Mouse (Mus musculus) stomach, embryonic 14.5 days (tissue): ENCODE data around the gene Olfr374. TPM values are rescaled to one million over a fixed set of nuclear protein-coding genes. Genes with fewer than 3 reads are reported as not detected.
A peak's percentile ranks its signal among the peaks of the same experiment; 100 is the strongest.

Experiments
- ATAC-seq: fragments of 200-750 bp; cut with Nextera tagmentation; 2 replicates; pipeline ENCODE4 v1.8.0; 2017; ENCODE audit warnings: low read depth, moderate TSS enrichment; ENCODE audit not compliant: insufficient number of reproducible peaks, insufficient read depth, low FRiP score
- H3K27ac ChIP-seq: fragments of 300-500 bp; sonication (generic); 2 replicates; pipeline ENCODE4 v1.5.1; 2014; ENCODE audit warnings: mild to moderate bottlenecking, low read length, moderate library complexity, mixed read lengths
- H3K27me3 ChIP-seq: fragments of 300-500 bp; sonication (generic); 2 replicates; pipeline ENCODE4 v1.6.1; 2014; ENCODE audit warnings: low read length, control low read depth, mixed read lengths; ENCODE audit not compliant: control insufficient read depth, insufficient read depth
- H3K36me3 ChIP-seq: fragments of 300-500 bp; sonication (generic); 2 replicates; pipeline ENCODE4 v1.6.1; 2014; ENCODE audit warnings: mild to moderate bottlenecking, control low read depth, low read length, moderate library complexity, mixed read lengths; ENCODE audit not compliant: control insufficient read depth, insufficient read depth
- H3K4me1 ChIP-seq: fragments of 300-500 bp; sonication (generic); 2 replicates; pipeline ENCODE4 v1.6.1; 2014; ENCODE audit warnings: low read length, control low read depth, mixed read lengths; ENCODE audit not compliant: control insufficient read depth, insufficient read depth
- H3K4me2 ChIP-seq: fragments of 300-500 bp; sonication (generic); replicated peaks from 2 replicates; pipeline ENCODE4 v1.6.1; 2014; ENCODE audit warnings: low read depth, low read length, control low read depth
- H3K4me3 ChIP-seq: fragments of 300-500 bp; sonication (generic); 2 replicates; pipeline ENCODE4 v1.5.1; 2014; ENCODE audit warnings: low read depth, low read length, control low read depth
- H3K9ac ChIP-seq: fragments of 300-500 bp; sonication (generic); replicated peaks from 2 replicates; pipeline ENCODE4 v1.6.1; 2014; ENCODE audit warnings: low read depth, mild to moderate bottlenecking, control low read depth, low read length, moderate library complexity, mixed read lengths
- H3K9me3 ChIP-seq: fragments of 300-500 bp; sonication (generic); 2 replicates; pipeline ENCODE4 v1.6.1; 2016; ENCODE audit warnings: low read depth, low read length, control low read depth; ENCODE audit not compliant: control insufficient read depth
- WGBS: fragments of 180-500 bp; shearing (Covaris S2); extraction: QIAGEN DNeasy Blood & Tissue Kit; methylation state at CpG from one replicate; pipeline ENCODE4 v1.1.7; 2014; 5-methylcytosine and 5-hydroxymethylcytosine counted together
- polyA plus RNA-seq: library from polyadenylated mRNA; unstranded; fragments of >200 nt; fragmentation: Nextera tagmentation; extraction: Ambion mirVana; gene quantifications from 2 replicates; pipeline ENCODE4 v1.2.1, GENCODE M21; 2014

The Olfr374 gene
- polyA plus RNA-seq, 1 experiment from 2014 or later = 0.13 TPM

DNA sequence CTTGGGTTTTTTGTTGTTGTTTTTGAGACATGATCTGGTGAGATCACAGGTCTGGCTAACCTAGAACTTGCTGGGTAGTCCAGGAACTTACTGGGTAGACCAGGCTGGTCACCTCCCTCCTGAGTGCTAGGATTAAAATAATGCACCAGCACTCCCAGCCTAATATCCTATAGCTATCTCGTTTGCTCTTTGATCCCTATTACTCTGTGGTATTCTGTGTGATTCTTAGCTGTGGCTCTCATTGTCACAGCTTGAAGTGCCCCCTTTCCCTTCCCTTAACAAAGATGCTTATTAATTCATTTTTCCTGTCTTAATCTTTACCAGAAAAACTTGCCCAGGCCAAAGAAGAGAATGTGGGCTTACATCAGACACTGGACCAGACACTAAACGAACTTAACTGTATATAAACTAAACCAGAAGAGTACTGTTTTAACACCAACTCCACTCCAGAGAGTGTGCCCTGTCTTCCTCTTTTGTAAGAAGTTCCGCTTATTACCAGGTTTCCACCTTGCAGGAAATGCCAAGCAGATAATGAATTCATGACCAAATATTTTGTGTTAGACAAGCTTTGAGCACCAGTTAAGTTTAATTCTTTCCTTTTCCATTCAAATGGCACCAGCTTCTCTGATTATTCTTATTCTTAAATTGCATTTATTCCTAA lies 44.7 kb downstream of the Olfr374 start:
- Histone ChIP-seq H3K27ac (no peak overlapping the region), H3K4me2 (no peak overlapping the region), H3K27me3 (no peaks in the 10 kb centered on the region), H3K36me3 (peaks cover 58% of the 10 kb centered on the region), H3K4me3 (no peak overlapping the region), H3K9ac (no peak overlapping the region), H3K9me3 (no peaks in the 10 kb centered on the region), H3K4me1 (no peaks in the 10 kb centered on the region)
- WGBS = 82% methylated on average over 3 of the region's 3 CpGs
- no peak for ATAC-seq

DNA sequence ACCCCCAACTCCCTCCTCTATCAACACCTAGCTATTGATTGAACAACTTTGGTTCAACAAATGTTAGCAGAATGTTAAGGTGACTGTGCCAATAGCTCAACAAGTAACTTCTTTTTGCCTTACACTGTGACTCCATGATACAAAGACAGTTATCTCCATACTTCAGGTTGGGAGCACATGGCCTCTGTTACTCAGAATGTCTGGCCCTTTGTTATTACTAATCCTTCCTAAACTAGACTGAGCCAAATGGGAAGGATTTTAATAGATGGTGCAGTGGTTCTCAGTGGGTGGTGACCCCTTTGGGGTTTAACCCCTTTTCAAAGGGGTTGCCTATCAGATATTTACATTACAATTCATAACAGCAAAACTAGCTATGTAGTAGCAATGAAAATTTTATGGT lies 46.5 kb downstream of the Olfr374 start:
- H3K9me3 ChIP-seq = no peaks in the 10 kb centered on the region
- no peak overlapping the region for H3K4me2 ChIP-seq
- H3K27ac ChIP-seq = no peak overlapping the region
- H3K4me3 ChIP-seq = no peak overlapping the region
- H3K9ac ChIP-seq = no peak overlapping the region
- no peaks in the 10 kb centered on the region for H3K4me1 ChIP-seq
- peaks cover 41% of the 10 kb centered on the region for H3K36me3 ChIP-seq
- ATAC-seq = no peak
- no peaks in the 10 kb centered on the region for H3K27me3 ChIP-seq

DNA sequence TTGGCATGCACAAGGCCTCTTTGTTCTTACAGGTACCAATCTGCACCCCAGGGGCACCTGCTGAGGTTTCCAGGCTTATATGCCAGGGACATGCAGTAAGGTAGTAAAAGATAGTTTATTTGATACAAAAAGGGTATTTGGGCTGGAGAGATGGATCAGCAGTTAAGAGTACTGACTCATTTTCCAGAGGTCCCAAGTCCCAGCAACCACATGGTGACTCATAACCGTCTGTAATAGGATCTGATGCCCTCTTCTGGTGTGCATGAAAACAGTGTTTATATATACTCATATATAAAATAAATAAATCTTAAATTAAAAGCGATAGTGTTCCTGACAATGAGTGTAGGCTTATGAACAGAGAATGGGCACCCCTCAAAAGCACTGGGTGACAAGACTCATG lies 51.3 kb downstream of the Olfr374 start:
- Histone ChIP-seq H3K9me3 (no peaks in the 10 kb centered on the region), H3K27ac (no peak overlapping the region), H3K4me3 (no peak overlapping the region), H3K4me1 (peaks cover 16% of the 10 kb centered on the region; the same call in 1 of the 2 replicates), H3K4me2 (no peak overlapping the region), H3K9ac (no peak overlapping the region), H3K27me3 (no peaks in the 10 kb centered on the region), H3K36me3 (peaks cover 4% of the 10 kb centered on the region; the same call in 1 of the 2 replicates)
- WGBS = 76% methylated on average over 2 of the region's 2 CpGs
- no peak for ATAC-seq

DNA sequence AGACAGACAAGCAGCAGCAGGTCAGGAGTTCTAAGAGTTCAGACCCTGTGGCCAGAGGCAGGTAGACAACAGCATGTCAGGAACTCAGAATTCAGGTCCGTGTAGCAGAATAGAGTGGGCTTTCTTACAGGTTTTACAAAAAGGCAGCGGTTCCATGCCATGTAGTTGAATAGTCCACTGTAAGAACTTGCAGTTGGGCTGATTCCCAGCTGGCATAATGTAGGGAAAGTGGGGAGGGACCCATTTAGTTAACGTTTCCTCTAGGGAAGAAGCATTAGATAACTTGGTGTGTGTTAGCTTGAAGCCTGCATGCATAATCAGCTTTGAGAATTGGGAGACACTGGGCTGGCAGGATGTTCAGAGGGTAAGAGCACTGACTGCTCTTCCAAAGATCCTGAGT lies 51.9 kb downstream of the Olfr374 start:
- no peak overlapping the region for H3K4me2 ChIP-seq
- no peak for ATAC-seq
- peaks cover 16% of the 10 kb centered on the region; the same call in 1 of the 2 replicates for H3K4me1 ChIP-seq
- WGBS = 83% methylated on average over 3 of the region's 3 CpGs
- no peaks in the 10 kb centered on the region for H3K27me3 ChIP-seq
- no peak overlapping the region for H3K4me3 ChIP-seq
- no peaks in the 10 kb centered on the region for H3K9me3 ChIP-seq
- H3K36me3 ChIP-seq = no peaks in the 10 kb centered on the region
- H3K9ac ChIP-seq = no peak overlapping the region
- no peak overlapping the region for H3K27ac ChIP-seq

DNA sequence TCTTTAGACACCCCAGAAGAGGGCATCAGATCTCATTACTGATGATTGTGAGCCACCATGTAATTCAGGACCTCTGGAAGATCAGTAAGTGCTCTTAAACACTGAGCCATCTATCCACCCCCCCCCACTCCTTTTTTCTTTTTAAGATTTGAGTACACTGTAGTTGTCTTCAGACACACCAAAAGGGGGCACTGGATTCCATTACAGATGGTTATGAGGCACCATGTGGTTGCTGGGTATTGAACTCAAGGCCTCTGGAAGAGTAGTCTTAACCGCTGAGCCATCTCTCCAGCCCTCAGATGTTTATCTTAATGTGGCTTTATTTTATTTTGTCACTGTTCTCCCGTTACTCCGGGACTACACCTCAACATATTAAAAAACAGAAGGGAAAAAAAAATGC lies 53.2 kb downstream of the Olfr374 start:
- ATAC-seq = no peak
- Histone ChIP-seq H3K27ac (peak overlapping the region; percentile 80; the same call in 1 of the 2 replicates), H3K9ac (0 out of 2 replicates have a peak overlapping the region, but pooled peaks have one; percentile 33), H3K4me2 (peak overlapping the region; percentile 49), H3K36me3 (peaks cover 5% of the 10 kb centered on the region), H3K27me3 (no peaks in the 10 kb centered on the region), H3K4me3 (peak overlapping the region; percentile 33), H3K9me3 (no peaks in the 10 kb centered on the region), H3K4me1 (peaks cover 16% of the 10 kb centered on the region; the same call in 1 of the 2 replicates)
- WGBS = 69% methylated on average over 3 of the region's 3 CpGs

DNA sequence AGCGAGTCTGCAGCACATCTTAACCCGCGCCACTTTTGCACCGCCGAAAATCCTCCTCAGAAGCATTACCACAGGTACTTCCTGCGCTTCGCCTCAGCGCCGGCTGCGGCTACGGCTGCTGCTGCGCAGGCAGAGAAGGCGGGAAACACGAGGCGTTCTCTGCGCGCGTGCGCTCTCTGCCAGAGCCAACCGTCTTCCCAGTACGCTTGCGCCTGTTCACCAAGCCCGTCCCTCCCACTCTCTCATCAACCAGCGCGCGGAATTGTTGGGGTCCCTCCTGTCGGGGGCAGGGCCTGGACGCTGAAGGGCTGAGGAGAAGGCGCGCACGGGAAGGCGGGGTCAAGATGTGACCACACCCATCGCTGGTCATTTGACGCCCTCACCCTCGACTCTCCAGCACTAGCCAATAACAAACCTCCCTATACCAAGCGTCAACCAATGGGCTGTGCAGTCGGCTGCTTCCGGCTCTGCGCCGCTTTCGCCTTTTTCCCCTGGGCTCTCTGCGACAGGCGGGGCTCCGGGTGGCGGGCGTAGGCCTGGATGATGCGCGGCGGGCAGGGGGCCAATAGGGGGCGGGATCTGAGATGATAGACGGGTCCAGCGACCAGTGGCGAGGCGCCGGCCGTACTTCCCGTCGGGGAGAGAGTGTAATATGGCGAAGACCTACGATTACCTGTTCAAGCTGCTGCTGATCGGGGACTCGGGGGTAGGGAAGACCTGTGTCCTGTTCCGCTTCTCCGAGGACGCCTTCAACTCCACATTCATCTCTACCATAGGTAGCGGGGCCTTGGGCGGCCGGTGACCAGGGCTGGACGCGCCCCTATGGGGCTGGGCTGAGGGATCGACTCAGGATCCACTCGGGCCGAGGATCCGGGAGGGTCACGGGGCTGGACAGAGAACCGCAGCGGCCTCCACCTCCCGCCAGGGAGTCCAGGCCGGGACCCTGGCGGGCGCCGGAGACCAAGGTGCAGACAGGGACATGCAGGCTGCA lies 54.2 kb downstream of the Olfr374 start, which contains the start of gene Rab8a:
TSS of gene Rab8a (plus strand) at position 494 of the 991 bp plus-strand sequence.
- H3K4me2 ChIP-seq = peak within 1 kb of the TSS; percentile 70
- H3K9ac ChIP-seq = peak within 1 kb of the TSS; percentile 87
- peaks cover 16% of the 10 kb centered on the region; the same call in 1 of the 2 replicates for H3K4me1 ChIP-seq
- H3K36me3 ChIP-seq = peaks cover 5% of the 10 kb centered on the region
- H3K27ac ChIP-seq = peak within 1 kb of the TSS; percentile 80
- WGBS = under 1% methylated on average over 81 of the region's 82 CpGs
- peak; percentile 99 for ATAC-seq
- no peaks in the 10 kb centered on the region for H3K9me3 ChIP-seq
- H3K4me3 ChIP-seq = peak within 1 kb of the TSS; percentile 92
- no peaks in the 10 kb centered on the region for H3K27me3 ChIP-seq

DNA sequence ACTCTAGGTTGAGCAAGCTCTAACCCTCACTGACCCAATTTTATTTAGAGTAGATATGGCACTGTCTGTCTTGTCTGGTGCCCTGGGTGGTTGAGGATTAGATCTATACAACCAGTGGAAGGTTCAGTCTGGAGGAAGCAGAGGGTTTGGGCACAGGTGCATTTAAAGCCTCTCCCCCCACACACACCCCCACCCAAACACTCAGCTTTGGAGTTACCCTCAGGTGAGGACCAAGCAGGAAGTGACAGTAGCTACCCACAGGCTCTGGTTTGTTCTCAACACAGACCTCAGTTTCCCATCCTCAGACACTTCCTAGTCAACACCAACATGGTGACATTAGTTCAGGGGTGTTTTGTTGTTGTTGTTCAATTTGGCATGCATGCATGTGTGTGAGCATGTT lies 56.0 kb downstream of the Olfr374 start:
- Histone ChIP-seq H3K36me3 (peaks cover 7% of the 10 kb centered on the region), H3K9me3 (no peaks in the 10 kb centered on the region), H3K9ac (no peak overlapping the region), H3K4me1 (peaks cover 16% of the 10 kb centered on the region; the same call in 1 of the 2 replicates), H3K27ac (no peak overlapping the region), H3K4me3 (no peak overlapping the region), H3K4me2 (no peak overlapping the region), H3K27me3 (no peaks in the 10 kb centered on the region)
- ATAC-seq = no peak
